Mouse (Mus musculus): ENCODE results near the gene Gm9639. TPM values are rescaled to one million over a fixed set of nuclear protein-coding genes. Genes with fewer than 3 reads are reported as not detected.
A peak's percentile ranks its signal among the peaks of the same experiment; 100 is the strongest.

Gene Gm9639
- polyA plus RNA-seq (2012; rRNA removed): not detected in 2 replicates

GRCm38 (mm10) chr10:77794976-77795375 lies at the start of gene Gm9639:
Gene Gm9639, minus strand, starts transcription at chr10:77795076.
- 52% methylated on average over 2 of the region's 2 CpGs for WGBS
- TF ChIP-seq POLR2A (IDR thresholded peaks at IDR 0.05; ENCODE audit: borderline replicate concordance, extremely low read depth, low read depth, low read length) (no peak), CTCF (IDR thresholded peaks at IDR 0.05; ENCODE audit: insufficient read depth, low read length) (no peak)
- no peaks in the 10 kb centered on the region for H3K4me1 ChIP-seq (ENCODE audit: control insufficient read depth, insufficient read depth, low read length)

GRCm38 (mm10) chr10:77839006-77839405 lies 44.1 kb upstream of the Gm9639 start:
- no peak overlapping the region for H3K4me3 ChIP-seq (replicated peaks; ENCODE audit: extremely low read depth, low read depth, low read length)
- TF ChIP-seq CTCF (IDR thresholded peaks at IDR 0.05; ENCODE audit: insufficient read depth, low read length) (no peak), POLR2A (IDR thresholded peaks at IDR 0.05; ENCODE audit: borderline replicate concordance, extremely low read depth, low read depth, low read length) (no peak)
- no peaks in the 10 kb centered on the region for H3K4me1 ChIP-seq (ENCODE audit: control insufficient read depth, insufficient read depth, low read length)
- no peak for DNase-seq
- WGBS: 67% methylated on average over 6 of the region's 6 CpGs

More at GRCm38 (mm10) chr10:77794976-77795375, at the start of gene Gm9639:
- DNase-seq: no peak
- no peak within 1 kb of the TSS for H3K4me3 ChIP-seq (replicated peaks; ENCODE audit: extremely low read depth, low read depth, low read length)

GRCm38 (mm10) chr10:77835647-77836046 lies 40.8 kb upstream of the Gm9639 start, which contains the start of gene Krtap10-10:
Gene Krtap10-10, plus strand, starts transcription at chr10:77835947.
- no peaks in the 10 kb centered on the region for H3K4me1 ChIP-seq (ENCODE audit: control insufficient read depth, insufficient read depth, low read length)
- 57% methylated on average over 9 of the region's 9 CpGs for WGBS

GRCm38 (mm10) chr10:77826951-77827350 lies 32.1 kb upstream of the Gm9639 start, which contains the start of gene Krtap10-4:
Gene Krtap10-4, minus strand, starts transcription at chr10:77827095.
- Histone ChIP-seq H3K4me3 (replicated peaks; ENCODE audit: extremely low read depth, low read depth, low read length) (no peak within 1 kb of the TSS), H3K4me1 (ENCODE audit: control insufficient read depth, insufficient read depth, low read length) (no peaks in the 10 kb centered on the region)
- TF ChIP-seq POLR2A (IDR thresholded peaks at IDR 0.05; ENCODE audit: borderline replicate concordance, extremely low read depth, low read depth, low read length): no peak
- TF ChIP-seq CTCF (IDR thresholded peaks at IDR 0.05; ENCODE audit: insufficient read depth, low read length): no peak
- 36% methylated on average over 6 of the region's 6 CpGs for WGBS
- DNase-seq: no peak

More at GRCm38 (mm10) chr10:77835647-77836046, 40.8 kb upstream of the Gm9639 start, which contains the start of gene Krtap10-10:
- no peak for DNase-seq
- TF ChIP-seq POLR2A (IDR thresholded peaks at IDR 0.05; ENCODE audit: borderline replicate concordance, extremely low read depth, low read depth, low read length) (no peak), CTCF (IDR thresholded peaks at IDR 0.05; ENCODE audit: insufficient read depth, low read length) (no peak)
- H3K4me3 ChIP-seq (replicated peaks; ENCODE audit: extremely low read depth, low read depth, low read length): no peak within 1 kb of the TSS

GRCm38 (mm10) chr10:77819203-77819602 lies 24.3 kb upstream of the Gm9639 start:
- WGBS: 47% methylated on average over 4 of the region's 4 CpGs
- no peak overlapping the region for H3K4me3 ChIP-seq (replicated peaks; ENCODE audit: extremely low read depth, low read depth, low read length)
- H3K4me1 ChIP-seq (ENCODE audit: control insufficient read depth, insufficient read depth, low read length): no peaks in the 10 kb centered on the region
- no peak for DNase-seq
- no peak for TF ChIP-seq CTCF (IDR thresholded peaks at IDR 0.05; ENCODE audit: insufficient read depth, low read length)
- TF ChIP-seq POLR2A (IDR thresholded peaks at IDR 0.05; ENCODE audit: borderline replicate concordance, extremely low read depth, low read depth, low read length): no peak

GRCm38 (mm10) chr10:77818523-77818922 lies 23.6 kb upstream of the Gm9639 start:
- no peak for TF ChIP-seq POLR2A (IDR thresholded peaks at IDR 0.05; ENCODE audit: borderline replicate concordance, extremely low read depth, low read depth, low read length)
- TF ChIP-seq CTCF (IDR thresholded peaks at IDR 0.05; ENCODE audit: insufficient read depth, low read length): no peak
- H3K4me3 ChIP-seq (replicated peaks; ENCODE audit: extremely low read depth, low read depth, low read length): no peak overlapping the region
- H3K4me1 ChIP-seq (ENCODE audit: control insufficient read depth, insufficient read depth, low read length): no peaks in the 10 kb centered on the region
- 98% methylated on average over 4 of the region's 4 CpGs for WGBS
- DNase-seq: no peak

- DNase-seq: peak; percentile 17
- Histone ChIP-seq H3K4me3 (replicated peaks; ENCODE audit: extremely low read depth, low read depth, low read length) (no peak overlapping the region), H3K4me1 (ENCODE audit: control insufficient read depth, insufficient read depth, low read length) (no peaks in the 10 kb centered on the region)
- peak; percentile 47 for TF ChIP-seq CTCF (IDR thresholded peaks at IDR 0.05; ENCODE audit: insufficient read depth, low read length)
- TF ChIP-seq POLR2A (IDR thresholded peaks at IDR 0.05; ENCODE audit: borderline replicate concordance, extremely low read depth, low read depth, low read length): no peak
- WGBS: 17% methylated on average over 5 of the region's 5 CpGs
These were observed 20.6 kb upstream of the Gm9639 start for GRCm38 (mm10) chr10:77815514-77815913.

- no peak for DNase-seq
- H3K4me1 ChIP-seq (ENCODE audit: control insufficient read depth, insufficient read depth, low read length): no peaks in the 10 kb centered on the region
- H3K4me3 ChIP-seq (replicated peaks; ENCODE audit: extremely low read depth, low read depth, low read length): no peak within 1 kb of the TSS
- 31% methylated on average over 4 of the region's 4 CpGs for WGBS
- TF ChIP-seq POLR2A (IDR thresholded peaks at IDR 0.05; ENCODE audit: borderline replicate concordance, extremely low read depth, low read depth, low read length) (no peak), CTCF (IDR thresholded peaks at IDR 0.05; ENCODE audit: insufficient read depth, low read length) (no peak)
These were observed 19.5 kb upstream of the Gm9639 start, which contains the start of gene Gm2696 for GRCm38 (mm10) chr10:77814382-77814781. Gene Gm2696, plus strand, starts transcription at chr10:77814682.

- Histone ChIP-seq H3K4me1 (ENCODE audit: control insufficient read depth, insufficient read depth, low read length) (no peaks in the 10 kb centered on the region), H3K4me3 (replicated peaks; ENCODE audit: extremely low read depth, low read depth, low read length) (no peak within 1 kb of the TSS)
- TF ChIP-seq CTCF (IDR thresholded peaks at IDR 0.05; ENCODE audit: insufficient read depth, low read length): no peak
- TF ChIP-seq POLR2A (IDR thresholded peaks at IDR 0.05; ENCODE audit: borderline replicate concordance, extremely low read depth, low read depth, low read length): no peak
- WGBS: 49% methylated on average over 5 of the region's 5 CpGs
- no peak for DNase-seq
These were observed 16.9 kb upstream of the Gm9639 start, which contains the start of gene Gm9507 for GRCm38 (mm10) chr10:77811743-77812142. Gene Gm9507, minus strand, starts transcription at chr10:77811843.

GRCm38 (mm10) chr10:77804095-77804494 lies 9.2 kb upstream of the Gm9639 start:
- Histone ChIP-seq H3K4me3 (replicated peaks; ENCODE audit: extremely low read depth, low read depth, low read length) (no peak overlapping the region), H3K4me1 (ENCODE audit: control insufficient read depth, insufficient read depth, low read length) (no peaks in the 10 kb centered on the region)
- TF ChIP-seq CTCF (IDR thresholded peaks at IDR 0.05; ENCODE audit: insufficient read depth, low read length) (no peak), POLR2A (IDR thresholded peaks at IDR 0.05; ENCODE audit: borderline replicate concordance, extremely low read depth, low read depth, low read length) (no peak)
- WGBS: 30% methylated on average over 3 of the region's 3 CpGs
- no peak for DNase-seq
